Mouse (Mus musculus) testis, postnatal 10 days (tissue): ENCODE measurements around the gene Kif1b.

Experiments used
- DNase-seq: peaks from one replicate; pipeline ENCODE4 v3.0.0; 2021; ENCODE audit warnings: low spot score

Gene Kif1b

DNA sequence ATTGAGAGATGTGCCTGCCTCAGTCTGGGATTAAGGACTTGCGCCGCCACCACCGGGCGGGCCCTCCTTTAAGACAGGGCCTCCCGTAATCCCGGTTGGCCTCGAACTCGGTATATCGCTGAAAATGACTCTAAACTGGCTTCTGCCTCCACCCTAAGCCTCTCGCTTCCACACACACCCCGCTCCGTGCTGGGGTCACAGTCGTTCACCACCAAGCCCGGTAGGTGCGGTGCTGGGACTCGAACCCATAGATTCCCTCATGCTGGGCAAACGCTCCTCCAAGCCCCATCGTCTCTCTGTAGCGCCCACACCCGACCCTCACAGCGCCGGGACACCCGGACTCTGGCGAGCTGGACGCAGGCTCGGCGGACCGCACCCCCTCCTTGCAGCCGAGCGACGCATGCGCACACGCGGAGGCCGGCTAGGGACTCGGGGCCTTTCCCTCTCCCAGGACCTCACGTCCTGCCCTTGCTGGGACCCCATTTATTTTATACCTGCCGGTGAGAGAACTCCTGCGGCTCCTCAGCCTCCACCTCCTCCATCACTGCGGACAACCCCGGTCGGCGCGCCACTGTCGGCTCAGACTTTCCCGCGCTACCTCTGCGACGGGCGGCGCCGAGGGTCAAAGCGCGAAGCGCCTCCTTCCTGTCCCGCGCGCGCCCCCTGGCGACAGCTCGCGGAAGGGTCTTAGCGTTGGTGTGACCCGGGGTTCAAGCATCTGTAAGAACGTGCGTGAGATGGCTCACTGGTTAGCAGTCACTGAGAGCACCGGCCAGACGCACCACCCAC lies 170.3 kb downstream of the Kif1b start, which contains the start of gene Cenps:
Gene Cenps, minus strand, starts transcription at position 648 of the 789 bp plus-strand sequence.
- DNase-seq: peak; percentile 98

- DNase-seq: peak; percentile 61
Observed at GRCm38 (mm10) chr4:149136116-149136850, 171.2 kb downstream of the Kif1b start.

GRCm38 (mm10) chr4:149133395-149133794 lies 174.1 kb downstream of the Kif1b start:
- no peak for DNase-seq

GRCm38 (mm10) chr4:149131789-149132565 lies 175.5 kb downstream of the Kif1b start:
- no peak for DNase-seq

- DNase-seq: no peak
Observed at GRCm38 (mm10) chr4:149131021-149131752, 176.3 kb downstream of the Kif1b start.

GRCm38 (mm10) chr4:149128467-149128866 lies 179.0 kb downstream of the Kif1b start:
- DNase-seq: no peak

GRCm38 (mm10) chr4:149126663-149127062 lies 180.8 kb downstream of the Kif1b start, which contains the start of gene Cort:
Gene Cort, minus strand, starts transcription at chr4:149126763.
- no peak for DNase-seq
